8 mouse cellular contexts compared by ENCODE assay signal in the genomic region with DNA sequence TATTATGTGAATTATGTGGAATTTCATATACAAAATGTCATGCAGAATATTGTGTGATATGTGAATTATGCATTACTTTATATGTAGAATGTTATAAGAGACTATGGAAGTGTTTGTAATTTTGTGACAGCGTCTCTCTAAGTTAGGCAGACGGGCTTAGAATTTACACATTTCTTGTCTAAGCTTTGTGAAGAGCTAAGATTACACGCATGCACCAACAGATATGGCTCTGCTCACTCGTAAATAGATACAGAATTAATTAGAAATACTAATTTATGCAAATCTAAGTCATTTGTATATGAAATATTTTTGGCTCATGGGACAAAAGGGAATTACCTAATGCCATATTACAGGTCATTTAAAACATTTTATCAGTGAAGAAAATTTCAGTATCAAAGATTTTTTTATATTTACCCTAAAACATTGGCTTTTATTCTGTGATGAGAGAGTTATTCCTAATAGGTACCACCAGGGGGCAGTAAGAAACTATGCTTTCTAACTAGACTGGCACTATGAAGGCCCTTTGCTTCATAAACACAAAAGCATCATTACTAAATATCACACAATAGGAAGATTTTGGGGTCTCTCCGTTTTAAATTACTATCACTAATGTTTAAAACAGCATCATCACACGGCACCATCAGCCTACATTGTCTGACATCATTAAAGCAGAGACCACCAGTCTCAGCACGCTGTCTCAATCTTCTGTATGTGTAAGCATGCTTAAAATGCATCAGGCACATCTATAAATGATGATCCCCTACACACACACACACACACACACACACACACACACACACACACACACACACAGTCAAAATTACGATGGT.
A peak's percentile ranks its signal among the peaks of the same experiment; 100 is the strongest.
DNase-seq lines count a peak whose midpoint lies in the region; ATAC-seq and TF ChIP-seq lines count a peak whose summit lies in the region.

No protein-coding gene starts in this region.

- TF ChIP-seq CTCF in heart, postnatal 0 days (IDR thresholded peaks at IDR 0.05; ENCODE audit: low read depth), result peak; percentile 71
- TF ChIP-seq CTCF in cerebellum, adult 2 months (IDR thresholded peaks at IDR 0.05; ENCODE audit: borderline replicate concordance, insufficient read depth, low read depth, low read length), result peak; percentile 28; the same call in 1 of the 2 replicates

- H3K36me3 ChIP-seq in heart, postnatal 0 days (replicated peaks; ENCODE audit: control insufficient read depth, insufficient read depth, low read length), result no peaks in the 10 kb centered on the region
- H3K36me3 ChIP-seq in hindbrain, embryonic 15.5 days, result no peaks in the 10 kb centered on the region

- no peak overlapping the region for H3K27ac ChIP-seq in heart, postnatal 0 days (ENCODE audit: low read depth)
- no peak overlapping the region for H3K27ac ChIP-seq in cerebellum, adult 2 months (ENCODE audit: insufficient read depth, low read length)
- H3K27ac ChIP-seq in hindbrain, embryonic 15.5 days (replicated peaks), result peak overlapping the region; percentile 60

- 41% methylated on average over 8 of the region's 8 CpGs for WGBS in heart, postnatal 0 days
- 47% methylated on average over 8 of the region's 8 CpGs for WGBS in cerebellum, adult 2 months
- WGBS in hindbrain, embryonic 15.5 days, result 33% methylated on average over 8 of the region's 8 CpGs

- no peak for ATAC-seq in heart, postnatal 0 days (ENCODE audit: insufficient read depth, low read depth)
- peak; percentile 83 for ATAC-seq in hindbrain, embryonic 15.5 days (ENCODE audit: low FRiP score, low read depth)

- no peaks in the 10 kb centered on the region for H3K9me3 ChIP-seq in heart, postnatal 0 days (replicated peaks; ENCODE audit: control insufficient read depth, low read length)
- no peaks in the 10 kb centered on the region for H3K9me3 ChIP-seq in hindbrain, embryonic 15.5 days

- peak; percentile 51 for DNase-seq in heart, postnatal 0 days (ENCODE audit: low spot score)
- DNase-seq in heart, postnatal 36 days, result no peak
- peak; percentile 56 for DNase-seq in CD4-positive helper T cell, adult 2 months (ENCODE audit: low read depth, low spot score)
- DNase-seq in cerebellum, adult 2 months, result peak; percentile 15 to 24
- DNase-seq in retina, postnatal 1 day, result peak; percentile 66
- no peak for DNase-seq in urinary bladder, adult 2 months (ENCODE audit: low spot score)
- no peak for DNase-seq in spleen, postnatal 10 days (ENCODE audit: low spot score in 2 of 2)

- no peak overlapping the region for H3K4me2 ChIP-seq in heart, postnatal 0 days (ENCODE audit: low read depth, low read length)
- H3K4me2 ChIP-seq in hindbrain, embryonic 15.5 days, result no peak overlapping the region

- TF ChIP-seq EP300 in heart, postnatal 0 days (IDR thresholded peaks at IDR 0.05; ENCODE audit: low read depth), result no peak

- intact Hi-C loops in heart, postnatal 36 days (cut with DNase I), result loop anchor here (1.0 kb wide), 1 partner anchor 377 kb away; no protein-coding TSS in a partner anchor

- no peaks in the 10 kb centered on the region for H3K27me3 ChIP-seq in heart, postnatal 0 days (ENCODE audit: control insufficient read depth, insufficient read depth, low read length)
- no peaks in the 10 kb centered on the region for H3K27me3 ChIP-seq in cerebellum, adult 2 months (ENCODE audit: control insufficient read depth, insufficient read depth, low read length)
- H3K27me3 ChIP-seq in hindbrain, embryonic 15.5 days, result no peaks in the 10 kb centered on the region

- no peak overlapping the region for H3K9ac ChIP-seq in heart, postnatal 0 days (replicated peaks; ENCODE audit: low read depth, low read length)
- 0 out of 2 replicates have a peak overlapping the region, but pooled peaks have one; percentile 3 for H3K9ac ChIP-seq in hindbrain, embryonic 15.5 days

- no peak for TF ChIP-seq POLR2A in cerebellum, adult 2 months (IDR thresholded peaks at IDR 0.05; ENCODE audit: borderline replicate concordance, insufficient read depth, low read length)

- no peak overlapping the region for H3K4me3 ChIP-seq in heart, postnatal 0 days (ENCODE audit: low read depth, low read length)
- H3K4me3 ChIP-seq in cerebellum, adult 2 months (replicated peaks; ENCODE audit: insufficient read depth, low read depth, low read length), result no peak overlapping the region
- H3K4me3 ChIP-seq in hindbrain, embryonic 15.5 days, result no peak overlapping the region

- H3K4me1 ChIP-seq in heart, postnatal 0 days (ENCODE audit: control insufficient read depth, insufficient read depth), result no peaks in the 10 kb centered on the region
- H3K4me1 ChIP-seq in cerebellum, adult 2 months (ENCODE audit: control insufficient read depth, insufficient read depth, low read length), result 0 out of 2 replicates have a peak, but pooled peaks cover 2% of the 10 kb centered on the region
- H3K4me1 ChIP-seq in hindbrain, embryonic 15.5 days (replicated peaks), result peaks cover 7% of the 10 kb centered on the region

Comparison
In these comparisons a context has a peak if more than half of its experiments do, and no peak if none do; other contexts are left out.
1. DNase-seq: peak in heart, postnatal 0 days (single experiment), CD4-positive helper T cell, adult 2 months (single experiment), cerebellum, adult 2 months (2 of 2) and retina, postnatal 1 day (single experiment); none in heart, postnatal 36 days (0 of 2), urinary bladder, adult 2 months (single experiment) and spleen, postnatal 10 days (0 of 2).